Mouse (Mus musculus) limb, embryonic 14.5 days (tissue): ENCODE measurements at regions not wholly inside any gene's neighbourhood (a gene's known extent, or its start where the extent isn't known, plus 50 kb on each side); places are given as distances from the start of the nearest gene placed in this dataset.

Source experiments
- ATAC-seq: fragments of 200-750 bp; cut with Nextera tagmentation; 2 replicates; pipeline ENCODE4 v1.8.0; 2017; ENCODE audit warnings: low read depth, moderate number of reproducible peaks, moderate TSS enrichment; ENCODE audit not compliant: low FRiP score
- DNase-seq: peaks from one replicate; pipeline ENCODE4 v3.0.0-alpha.2; 2015; ENCODE audit warnings: low spot score
- H3K27ac ChIP-seq: fragments of 300-500 bp; sonication (generic); replicated peaks from 2 replicates; pipeline ENCODE4 v1.5.1; 2014; ENCODE audit warnings: low read depth, mild to moderate bottlenecking, low read length, moderate library complexity, mixed read lengths
- H3K27me3 ChIP-seq: fragments of 300-500 bp; sonication (generic); 2 replicates; pipeline ENCODE4 v1.6.1; 2014; ENCODE audit warnings: low read length, mixed read lengths; ENCODE audit not compliant: control insufficient read depth, insufficient read depth
- H3K36me3 ChIP-seq: fragments of 300-500 bp; sonication (generic); 2 replicates; pipeline ENCODE4 v1.6.1; 2014; ENCODE audit warnings: mild to moderate bottlenecking, low read length, moderate library complexity, mixed read lengths; ENCODE audit not compliant: control insufficient read depth, insufficient read depth
- H3K4me1 ChIP-seq: fragments of 300-500 bp; sonication (generic); 2 replicates; pipeline ENCODE4 v1.6.1; 2014; ENCODE audit warnings: antibody characterized with exemption, low read length, mixed read lengths; ENCODE audit not compliant: control insufficient read depth, insufficient read depth
- H3K4me2 ChIP-seq: fragments of 300-500 bp; sonication (generic); replicated peaks from 2 replicates; pipeline ENCODE4 v1.6.1; 2014; ENCODE audit warnings: low read depth, mild to moderate bottlenecking, low read length, moderate library complexity; ENCODE audit not compliant: severe bottlenecking
- H3K4me3 ChIP-seq: fragments of 300-500 bp; sonication (generic); replicated peaks from 2 replicates; pipeline ENCODE4 v1.5.1; 2014; ENCODE audit warnings: low read length
- H3K9ac ChIP-seq: fragments of 300-500 bp; sonication (generic); 2 replicates; pipeline ENCODE4 v1.6.1; 2014; ENCODE audit warnings: mild to moderate bottlenecking, low read depth, low read length, moderate library complexity; ENCODE audit not compliant: severe bottlenecking
- H3K9me3 ChIP-seq: fragments of 300-500 bp; sonication (generic); 2 replicates; pipeline ENCODE4 v1.6.1; 2016; ENCODE audit warnings: low read length; ENCODE audit not compliant: control insufficient read depth
- POLR2A ChIP-seq: fragments of 200-500 bp; IDR thresholded peaks from 2 replicates; pipeline ENCODE4 v1.8.0; 2012; ENCODE audit warnings: inconsistent platforms, mild to moderate bottlenecking, moderate library complexity, borderline replicate concordance; ENCODE audit not compliant: insufficient read depth, insufficient read length; ENCODE audit errors: extremely low read depth
- WGBS: fragments of 180-500 bp; shearing (Covaris S2); extraction: QIAGEN DNeasy Blood & Tissue Kit; methylation state at CpG from one replicate; pipeline ENCODE4 v1.1.7; 2014; 5-methylcytosine and 5-hydroxymethylcytosine counted together

DNA sequence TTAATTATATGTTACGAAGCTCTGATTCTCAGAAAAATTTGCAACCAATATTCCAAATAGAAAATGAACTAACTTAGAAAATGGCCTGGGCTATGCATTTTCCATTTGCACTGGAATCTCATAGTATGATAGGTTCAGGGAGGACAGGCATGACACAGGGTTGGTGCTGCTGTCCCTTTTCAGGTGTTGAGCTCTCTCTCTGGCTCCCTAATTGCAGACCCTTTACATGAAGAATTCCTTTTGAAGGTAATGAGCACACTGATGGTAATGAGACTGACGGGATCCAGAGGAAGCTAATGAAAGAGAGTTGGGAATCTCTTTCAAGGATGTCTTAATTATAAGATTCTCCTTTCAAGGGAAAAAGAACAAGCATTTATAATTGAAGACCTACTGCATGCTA is 87.6 kb downstream of the Serpinb8 start:
- no peak for TF ChIP-seq POLR2A
- Histone ChIP-seq H3K4me1 (no peaks in the 10 kb centered on the region), H3K4me3 (no peak overlapping the region), H3K27ac (no peak overlapping the region), H3K9ac (no peak overlapping the region), H3K9me3 (no peaks in the 10 kb centered on the region), H3K4me2 (no peak overlapping the region), H3K27me3 (no peaks in the 10 kb centered on the region), H3K36me3 (no peaks in the 10 kb centered on the region)
- DNase-seq: no peak
- 60% methylated on average over 2 of the region's 2 CpGs for WGBS
- ATAC-seq: no peak

DNA sequence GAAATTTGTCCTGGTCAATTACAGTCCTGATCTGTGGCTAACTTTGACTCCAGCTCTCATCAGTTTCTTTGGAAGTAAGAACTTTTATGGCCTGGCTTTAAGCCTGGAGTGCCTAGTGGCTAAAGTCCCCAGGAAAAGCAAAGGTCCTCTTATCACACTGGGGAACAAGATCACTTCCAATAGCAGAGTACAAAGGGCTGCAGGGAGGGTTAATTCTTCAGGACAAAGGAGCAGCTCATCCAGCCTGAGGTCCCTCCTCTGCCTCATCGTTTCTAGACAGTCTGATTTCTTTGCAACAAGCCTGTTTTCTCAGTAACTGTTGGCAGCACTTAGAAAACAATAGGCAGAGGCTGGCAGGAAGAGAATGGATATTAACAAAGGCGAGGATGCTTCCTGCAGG is 107.1 kb downstream of the Serpinb8 start:
- no peaks in the 10 kb centered on the region for H3K27me3 ChIP-seq
- H3K4me3 ChIP-seq: no peak overlapping the region
- H3K27ac ChIP-seq: no peak overlapping the region
- no peaks in the 10 kb centered on the region for H3K4me1 ChIP-seq
- no peaks in the 10 kb centered on the region for H3K36me3 ChIP-seq
- no peak for ATAC-seq
- no peak for DNase-seq
- no peak for TF ChIP-seq POLR2A
- no peaks in the 10 kb centered on the region for H3K9me3 ChIP-seq
- WGBS: 49% methylated on average over 2 of the region's 2 CpGs
- no peak overlapping the region for H3K4me2 ChIP-seq
- no peak overlapping the region for H3K9ac ChIP-seq

- Histone ChIP-seq H3K4me2 (no peak overlapping the region), H3K36me3 (no peaks in the 10 kb centered on the region), H3K27ac (no peak overlapping the region), H3K9ac (no peak overlapping the region), H3K9me3 (no peaks in the 10 kb centered on the region), H3K4me1 (no peaks in the 10 kb centered on the region), H3K27me3 (no peaks in the 10 kb centered on the region), H3K4me3 (no peak overlapping the region)
- TF ChIP-seq POLR2A: no peak
- ATAC-seq (no peak), DNase-seq (no peak)
Observed at GRCm38 (mm10) chr1:107706108-107706548, 116.3 kb downstream of the Serpinb8 start.

- Histone ChIP-seq H3K9ac (no peak overlapping the region), H3K36me3 (no peaks in the 10 kb centered on the region), H3K27ac (no peak overlapping the region), H3K4me3 (no peak overlapping the region), H3K4me2 (no peak overlapping the region), H3K4me1 (no peaks in the 10 kb centered on the region), H3K27me3 (no peaks in the 10 kb centered on the region), H3K9me3 (no peaks in the 10 kb centered on the region)
- DNase-seq (no peak), ATAC-seq (no peak)
- no peak for TF ChIP-seq POLR2A
- WGBS: 88% methylated on average over 5 of the region's 5 CpGs
Observed at GRCm38 (mm10) chr1:107708601-107709000, 118.8 kb downstream of the Serpinb8 start.

DNA sequence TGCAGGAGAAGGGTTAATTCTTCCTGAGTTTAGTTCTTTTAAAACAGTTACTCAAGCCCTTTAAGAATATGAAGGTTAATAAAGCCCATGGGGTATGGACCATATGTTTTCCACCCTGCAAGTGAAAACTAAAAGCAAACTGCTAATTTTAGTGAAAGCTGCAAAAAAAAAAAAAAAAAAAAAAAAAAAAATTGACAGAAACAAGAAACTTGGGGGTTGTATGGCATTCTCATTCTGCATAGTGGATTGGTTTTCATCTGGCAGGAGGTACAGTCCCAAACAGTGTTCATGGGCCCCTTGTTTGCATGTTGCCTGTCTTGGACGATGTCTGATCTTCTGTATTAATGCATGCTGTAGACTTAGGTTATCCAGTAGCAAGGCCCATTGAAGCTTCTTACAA is 125.1 kb downstream of the Serpinb8 start:
- ATAC-seq (no peak), DNase-seq (no peak)
- H3K4me3 ChIP-seq: no peak overlapping the region
- no peak overlapping the region for H3K9ac ChIP-seq
- H3K9me3 ChIP-seq: no peaks in the 10 kb centered on the region
- H3K27ac ChIP-seq: no peak overlapping the region
- H3K4me1 ChIP-seq: no peaks in the 10 kb centered on the region
- no peaks in the 10 kb centered on the region for H3K27me3 ChIP-seq
- no peak overlapping the region for H3K4me2 ChIP-seq
- TF ChIP-seq POLR2A: no peak
- WGBS: 24% methylated on average over 1 of the region's 1 CpGs
- no peaks in the 10 kb centered on the region for H3K36me3 ChIP-seq

DNA sequence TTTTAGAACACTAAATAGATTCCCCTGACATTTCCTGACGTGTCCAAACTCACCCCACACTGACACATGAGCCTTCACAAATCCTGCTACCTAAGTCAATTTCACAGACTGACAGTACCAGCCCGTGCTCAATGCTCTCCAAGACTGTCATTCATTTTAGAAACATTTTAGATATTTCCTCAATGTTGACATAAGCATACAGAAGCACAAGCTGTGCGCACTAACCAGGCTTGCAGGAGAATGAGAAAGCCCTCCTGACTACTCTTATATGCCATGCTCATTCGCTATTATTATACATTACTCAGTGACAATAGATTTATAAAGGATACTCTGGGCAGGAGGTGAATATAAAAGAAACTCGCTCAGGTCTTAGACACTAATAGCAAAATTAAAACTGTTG is 129.5 kb downstream of the Serpinb8 start:
- Histone ChIP-seq H3K9ac (no peak overlapping the region), H3K27me3 (no peaks in the 10 kb centered on the region), H3K27ac (no peak overlapping the region), H3K4me2 (no peak overlapping the region), H3K9me3 (no peaks in the 10 kb centered on the region), H3K4me1 (no peaks in the 10 kb centered on the region), H3K36me3 (no peaks in the 10 kb centered on the region), H3K4me3 (no peak overlapping the region)
- DNase-seq: no peak
- no peak for TF ChIP-seq POLR2A
- ATAC-seq: no peak
- 67% methylated on average over 5 of the region's 5 CpGs for WGBS
